Comparison of ENCODE assay signal across 9 mouse cellular contexts in genomic region chr17:23748631-23749391, GRCm38 (mm10). TPM values are rescaled to one million over a fixed set of nuclear protein-coding genes. Genes with fewer than 3 reads are reported as not detected.
A peak's percentile ranks its signal among the peaks of the same experiment; 100 is the strongest.
DNase-seq lines count a peak whose midpoint lies in the region; ATAC-seq lines count a peak whose summit lies in the region.
"Had no signal": no experiment of that assay in that cellular context is flagged by ENCODE, and none has a peak within 500 bp of the region (broad histone marks: within the 10 kb centered on the region; RNA-seq: fewer than 3 reads in every experiment).

No protein-coding gene starts in this region.

- H3K27me3 ChIP-seq in heart, embryonic 14.5 days (ENCODE audit: control insufficient read depth, insufficient read depth, low read length), result peaks cover 46% of the 10 kb centered on the region
- peaks cover 45% of the 10 kb centered on the region for H3K27me3 ChIP-seq in lung, embryonic 15.5 days

- peaks cover 27% of the 10 kb centered on the region for H3K36me3 ChIP-seq in heart, embryonic 14.5 days (ENCODE audit: control insufficient read depth, insufficient read depth, low read length)
- H3K36me3 ChIP-seq in lung, embryonic 15.5 days, result peaks cover 15% of the 10 kb centered on the region

- H3K4me2 ChIP-seq in heart, embryonic 14.5 days (ENCODE audit: low read length), result peak overlapping the region; percentile 39
- H3K4me2 ChIP-seq in lung, embryonic 15.5 days, result peak overlapping the region; percentile 43
- H3K4me2 ChIP-seq: embryonic facial prominence, embryonic 12.5 days had no signal

- 0 out of 2 replicates have a peak overlapping the region, but pooled peaks have one; percentile 22 for H3K9ac ChIP-seq in heart, embryonic 14.5 days (ENCODE audit: low read length)
- no peak overlapping the region for H3K9ac ChIP-seq in lung, embryonic 15.5 days
- H3K9ac ChIP-seq: embryonic facial prominence, embryonic 12.5 days had no signal

- peak; percentile 60 for ATAC-seq in activated CD4-positive, CD25-positive, alpha-beta regulatory T cell, adult 4 months
- no peak for ATAC-seq in heart, embryonic 14.5 days (ENCODE audit: insufficient number of reproducible peaks, insufficient read depth, low FRiP score, low read depth)
- no peak for ATAC-seq in lung, embryonic 15.5 days (ENCODE audit: borderline replicate concordance, extremely low read depth, low FRiP score, low TSS enrichment)

- H3K4me3 ChIP-seq in heart, embryonic 14.5 days (ENCODE audit: control insufficient read depth in 1 of 2, insufficient read depth in 1 of 2, low read depth in 1 of 2, low read length in 2 of 2), result peak overlapping the region; percentile 12 to 18; a peak in 3 of 4 replicates
- H3K4me3 ChIP-seq in lung, embryonic 15.5 days, result peak overlapping the region; percentile 32
- H3K4me3 ChIP-seq: embryonic facial prominence, embryonic 12.5 days had no signal

- no peak overlapping the region for H3K27ac ChIP-seq in heart, embryonic 14.5 days (replicated peaks in 1 of 2; ENCODE audit: control insufficient read depth in 1 of 2, insufficient read depth in 1 of 2, low read depth in 2 of 2, low read length in 2 of 2)
- no peak overlapping the region for H3K27ac ChIP-seq in lung, embryonic 15.5 days
- H3K27ac ChIP-seq: embryonic facial prominence, embryonic 12.5 days had no signal

- peaks cover 10 to 20% of the 10 kb centered on the region in 2 experiments; a peak in 3 of 4 replicates for H3K4me1 ChIP-seq in heart, embryonic 14.5 days (ENCODE audit: control insufficient read depth in 2 of 2, insufficient read depth in 2 of 2, low read length in 2 of 2)
- H3K4me1 ChIP-seq in lung, embryonic 15.5 days, result peaks cover 23% of the 10 kb centered on the region

- DNase-seq in layer of hippocampus, adult 11-12 months (ENCODE audit: low spot score), result peak; percentile 74
- DNase-seq in layer of hippocampus, adult 9-11 months, result no peak
- DNase-seq in embryo, embryonic 10 days (ENCODE audit: low spot score), result peak; percentile 84
- peak; percentile 83 to 91 for DNase-seq in kidney, postnatal 25 days
- DNase-seq in skeletal muscle tissue, adult 2 months (ENCODE audit: low read depth, low spot score), result peak; percentile 75

- 26% methylated on average over 10 of the region's 10 CpGs for WGBS in heart, embryonic 14.5 days
- 31% methylated on average over 10 of the region's 10 CpGs for WGBS in lung, embryonic 15.5 days

- no peaks in the 10 kb centered on the region for H3K9me3 ChIP-seq in heart, embryonic 14.5 days (ENCODE audit: control insufficient read depth, low read length)
- H3K9me3 ChIP-seq in lung, embryonic 15.5 days, result no peaks in the 10 kb centered on the region
- H3K9me3 ChIP-seq: embryonic facial prominence, embryonic 12.5 days had no signal

RNA-seq across cellular contexts. Expression of gene Kremen2, which starts 3.2 kb away (rescaled TPM):
- polyA plus RNA-seq in activated CD4-positive, CD25-positive, alpha-beta regulatory T cell, adult 4 months (2017; shearing (Covaris generic)), result 1 to 10 TPM in 1 of 2 experiments, under 1 TPM in 1; 0.71 to 1.2 TPM
- polyA plus RNA-seq in heart, embryonic 14.5 days (2014; fragmentation: Nextera tagmentation; extraction: Ambion mirVana), result not detected in 2 replicates
- 0.38 and 1.1 TPM in 2 replicates for polyA plus RNA-seq in lung, embryonic 15.5 days (2015; fragmentation: Nextera tagmentation; extraction: Ambion mirVana)

RNA-seq across cellular contexts. Expression of gene Paqr4, which starts 8.1 kb away (rescaled TPM):
- polyA plus RNA-seq in activated CD4-positive, CD25-positive, alpha-beta regulatory T cell, adult 4 months (2017; shearing (Covaris generic)), result 1 to 10 TPM in 1 of 2 experiments, under 1 TPM in 1; 0.91 to 2.7 TPM
- 10.6 and 12.7 TPM in 2 replicates for polyA plus RNA-seq in heart, embryonic 14.5 days (2014; fragmentation: Nextera tagmentation; extraction: Ambion mirVana)
- 43.9 and 46.7 TPM in 2 replicates for polyA plus RNA-seq in lung, embryonic 15.5 days (2015; fragmentation: Nextera tagmentation; extraction: Ambion mirVana)

RNA-seq across cellular contexts. Expression of gene Flywch1, which starts 22.6 kb away (rescaled TPM):
- polyA plus RNA-seq in activated CD4-positive, CD25-positive, alpha-beta regulatory T cell, adult 4 months (2017; shearing (Covaris generic)), result 10 to 100 TPM; 13.2 to 13.3 TPM
- polyA plus RNA-seq in heart, embryonic 14.5 days (2014; fragmentation: Nextera tagmentation; extraction: Ambion mirVana), result 42.4 TPM in 2 replicates
- polyA plus RNA-seq in lung, embryonic 15.5 days (2015; fragmentation: Nextera tagmentation; extraction: Ambion mirVana), result 70.5 TPM in 2 replicates

RNA-seq across cellular contexts. Expression of gene Pkmyt1, which starts 22.7 kb away (rescaled TPM):
- polyA plus RNA-seq in activated CD4-positive, CD25-positive, alpha-beta regulatory T cell, adult 4 months (2017; shearing (Covaris generic)), result 10 to 100 TPM; 12.2 to 13.0 TPM
- polyA plus RNA-seq in heart, embryonic 14.5 days (2014; fragmentation: Nextera tagmentation; extraction: Ambion mirVana), result 27.2 and 28.1 TPM in 2 replicates
- polyA plus RNA-seq in lung, embryonic 15.5 days (2015; fragmentation: Nextera tagmentation; extraction: Ambion mirVana), result 61.7 and 68.6 TPM in 2 replicates

RNA-seq across cellular contexts. Expression of gene 1520401A03Rik, which starts 26.2 kb away (rescaled TPM):
- polyA plus RNA-seq in activated CD4-positive, CD25-positive, alpha-beta regulatory T cell, adult 4 months (2017; shearing (Covaris generic)), result not detected
- not detected in 2 replicates for polyA plus RNA-seq in heart, embryonic 14.5 days (2014; fragmentation: Nextera tagmentation; extraction: Ambion mirVana)
- polyA plus RNA-seq in lung, embryonic 15.5 days (2015; fragmentation: Nextera tagmentation; extraction: Ambion mirVana), result 0.09 and 0.28 TPM in 2 replicates
